Mouse (Mus musculus) lung, embryonic 14.5 days (tissue): ENCODE measurements around the gene Cdk5r1. TPM values are rescaled to one million over a fixed set of nuclear protein-coding genes. Genes with fewer than 3 reads are reported as not detected.

Experiments
- ATAC-seq: fragments of 200-750 bp; cut with Nextera tagmentation; 2 replicates; pipeline ENCODE4 v1.8.0; 2017; ENCODE audit warnings: mild to moderate bottlenecking, moderate TSS enrichment, moderate library complexity; ENCODE audit not compliant: insufficient read depth
- DNase-seq: peaks from one replicate; pipeline ENCODE4 v3.0.0-alpha.2; 2015
- H3K27ac ChIP-seq: fragments of 300-500 bp; sonication (generic); 2 replicates; pipeline ENCODE4 v1.5.1; 2014; ENCODE audit warnings: low read depth, mild to moderate bottlenecking, moderate library complexity
- H3K27me3 ChIP-seq: fragments of 300-500 bp; sonication (generic); 2 replicates; pipeline ENCODE4 v1.6.1; 2014; ENCODE audit warnings: low read length, control low read depth; ENCODE audit not compliant: insufficient read depth
- H3K36me3 ChIP-seq: fragments of 300-500 bp; sonication (generic); 2 replicates; pipeline ENCODE4 v1.6.1; 2014; ENCODE audit warnings: control low read depth; ENCODE audit not compliant: insufficient read depth
- H3K4me1 ChIP-seq: fragments of 300-500 bp; sonication (generic); 2 replicates; pipeline ENCODE4 v1.6.1; 2014; ENCODE audit warnings: antibody characterized with exemption, control low read depth; ENCODE audit not compliant: insufficient read depth
- H3K4me2 ChIP-seq: fragments of 300-500 bp; sonication (generic); 2 replicates; pipeline ENCODE4 v1.6.1; 2014; ENCODE audit warnings: mild to moderate bottlenecking
- H3K4me3 ChIP-seq: fragments of 300-500 bp; sonication (generic); 2 replicates; pipeline ENCODE4 v1.5.1; 2014; ENCODE audit warnings: low read depth, low read length
- H3K9ac ChIP-seq: fragments of 300-500 bp; sonication (generic); 2 replicates; pipeline ENCODE4 v1.6.1; 2014
- H3K9me3 ChIP-seq: fragments of 300-500 bp; sonication (generic); 2 replicates; pipeline ENCODE4 v1.6.1; 2016; ENCODE audit warnings: low read depth, low read length, control low read depth
- CTCF ChIP-seq: IDR thresholded peaks from 2 replicates; pipeline ENCODE4 v1.5.1; 2016; ENCODE audit warnings: antibody characterized with exemption, low read depth
- WGBS: fragments of 180-500 bp; shearing (Covaris S2); extraction: QIAGEN DNeasy Blood & Tissue Kit; methylation state at CpG from one replicate; pipeline ENCODE4 v1.1.7; 2014; 5-methylcytosine and 5-hydroxymethylcytosine counted together
- polyA plus RNA-seq: library from polyadenylated mRNA; unstranded; fragments of >200 nt; fragmentation: Nextera tagmentation; extraction: Ambion mirVana; gene quantifications from 2 replicates; pipeline ENCODE4 v1.2.1, GENCODE M21; 2014

Cdk5r1 gene
- polyA plus RNA-seq, 1 experiment from 2014 or later: 0.96 TPM

- no peak overlapping the region for H3K4me2 ChIP-seq
- peaks cover 5% of the 10 kb centered on the region; the same call in 1 of the 2 replicates for H3K4me1 ChIP-seq
- WGBS: 63% methylated on average over 4 of the region's 4 CpGs
These were observed 46.6 kb downstream of the Cdk5r1 start for GRCm38 (mm10) chr11:80523410-80523809.

GRCm38 (mm10) chr11:80524213-80524612, 47.4 kb downstream of the Cdk5r1 start:
- 90% methylated on average over 5 of the region's 5 CpGs for WGBS
- DNase-seq (no peak), ATAC-seq (no peak)
- TF ChIP-seq CTCF: no peak
- no peaks in the 10 kb centered on the region for H3K9me3 ChIP-seq
- no peaks in the 10 kb centered on the region for H3K27me3 ChIP-seq
- no peak overlapping the region for H3K27ac ChIP-seq
- peaks cover 5% of the 10 kb centered on the region; the same call in 1 of the 2 replicates for H3K4me1 ChIP-seq
- no peaks in the 10 kb centered on the region for H3K36me3 ChIP-seq
- H3K4me2 ChIP-seq: no peak overlapping the region
- H3K4me3 ChIP-seq: no peak overlapping the region
- H3K9ac ChIP-seq: no peak overlapping the region

More at GRCm38 (mm10) chr11:80523410-80523809, 46.6 kb downstream of the Cdk5r1 start:
- H3K27ac ChIP-seq: no peak overlapping the region
- ATAC-seq: no peak
- H3K36me3 ChIP-seq: no peaks in the 10 kb centered on the region
- no peak overlapping the region for H3K9ac ChIP-seq
- no peaks in the 10 kb centered on the region for H3K27me3 ChIP-seq
- TF ChIP-seq CTCF: no peak
- DNase-seq: peak; percentile 29
- H3K4me3 ChIP-seq: no peak overlapping the region
- H3K9me3 ChIP-seq: no peaks in the 10 kb centered on the region

- no peak overlapping the region for H3K27ac ChIP-seq
- no peak overlapping the region for H3K4me2 ChIP-seq
- H3K4me3 ChIP-seq: no peak overlapping the region
- peaks cover 4% of the 10 kb centered on the region; the same call in 1 of the 2 replicates for H3K4me1 ChIP-seq
- no peaks in the 10 kb centered on the region for H3K9me3 ChIP-seq
- TF ChIP-seq CTCF: peak; percentile 44
- no peaks in the 10 kb centered on the region for H3K27me3 ChIP-seq
- ATAC-seq: no peak
- no peak for DNase-seq
- H3K9ac ChIP-seq: no peak overlapping the region
- H3K36me3 ChIP-seq: no peaks in the 10 kb centered on the region
These were observed 50.9 kb downstream of the Cdk5r1 start for GRCm38 (mm10) chr11:80527697-80528096.

GRCm38 (mm10) chr11:80529149-80529548, 52.3 kb downstream of the Cdk5r1 start:
- WGBS: 73% methylated on average over 8 of the region's 8 CpGs
- Histone ChIP-seq H3K9ac (no peak overlapping the region), H3K9me3 (no peaks in the 10 kb centered on the region), H3K27me3 (no peaks in the 10 kb centered on the region), H3K27ac (no peak overlapping the region), H3K4me1 (no peaks in the 10 kb centered on the region), H3K4me2 (no peak overlapping the region), H3K36me3 (no peaks in the 10 kb centered on the region), H3K4me3 (no peak overlapping the region)
- no peak for TF ChIP-seq CTCF
- no peak for ATAC-seq
- DNase-seq: no peak

Other genes with a start within 250 kb of the Cdk5r1 start
- gene Rhbdl3, start 176.1 kb upstream of the Cdk5r1 start, polyA plus RNA-seq: 1.5 and 1.7 TPM in 2 replicates
- 20.1 and 21.8 TPM in 2 replicates for gene 5730455P16Rik, start 99.0 kb upstream of the Cdk5r1 start, polyA plus RNA-seq
- gene Zfp207, start 93.7 kb upstream of the Cdk5r1 start, polyA plus RNA-seq: 274 TPM in 2 replicates
- 296 and 301 TPM in 2 replicates for gene Psmd11, start 48.4 kb upstream of the Cdk5r1 start, polyA plus RNA-seq